In the genomic region with DNA sequence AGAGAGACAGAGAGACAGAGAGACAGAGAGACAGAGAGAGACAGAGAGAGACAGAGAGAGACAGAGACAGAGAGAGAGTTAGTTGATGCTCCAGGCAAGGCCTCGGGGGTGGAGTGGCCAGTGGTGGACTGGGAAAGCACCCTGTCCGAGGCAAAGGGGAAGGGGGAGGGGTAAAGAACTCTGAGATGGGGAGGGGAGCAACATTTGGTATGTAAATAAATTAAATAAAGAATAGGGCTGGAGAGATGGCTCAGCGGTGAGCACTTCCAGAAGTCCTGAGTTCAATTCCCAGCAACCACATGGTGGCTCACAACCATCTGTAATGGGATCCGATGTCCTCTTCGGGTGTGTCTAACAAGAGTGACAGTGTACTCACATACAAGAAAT, we compare ENCODE assay signal across 12 mouse cellular contexts. TPM values are rescaled to one million over a fixed set of nuclear protein-coding genes. Genes with fewer than 3 reads are reported as not detected.
DNase-seq lines count a peak whose midpoint lies in the region; ATAC-seq and TF ChIP-seq lines count a peak whose summit lies in the region.
"Not testable (repeated sequence)": the region's sequence is repeated elsewhere in the genome, so short reads cannot be mapped to it uniquely, and the experiment has no call there.
"Had no signal": no experiment of that assay in that cellular context is flagged by ENCODE, and none has a peak within 500 bp of the region (broad histone marks: within the 10 kb centered on the region; RNA-seq: fewer than 3 reads in every experiment).

No protein-coding gene starts in this region.

- H3K4me1 ChIP-seq in heart, embryonic 16.5 days (ENCODE audit: control insufficient read depth, insufficient read depth, low read length); lung, embryonic 14.5 days (ENCODE audit: insufficient read depth); lung, embryonic 16.5 days (replicated peaks; ENCODE audit: control insufficient read depth, insufficient read depth, low read length); neural tube, embryonic 13.5 days (replicated peaks): not testable (repeated sequence)

- DNase-seq in 3134 (ENCODE audit: extremely low read depth, insufficient read length, low spot score) (peak; percentile 15), MN1 (ENCODE audit: low spot score) (peak; percentile 18)
- DNase-seq in heart, adult 11 months: peak; percentile 55
- DNase-seq in lung, embryonic 14.5 days: not testable (repeated sequence)

- 59% methylated on average over 5 of the region's 5 CpGs for WGBS in heart, embryonic 16.5 days
- WGBS in lung, embryonic 14.5 days: 54% methylated on average over 5 of the region's 5 CpGs
- 57% methylated on average over 5 of the region's 5 CpGs for WGBS in lung, embryonic 16.5 days
- WGBS in neural tube, embryonic 13.5 days: 70% methylated on average over 5 of the region's 5 CpGs

- not testable (repeated sequence) for H3K4me2 ChIP-seq in heart, embryonic 16.5 days (ENCODE audit: low read depth, low read length); lung, embryonic 14.5 days; neural tube, embryonic 13.5 days
- 0 out of 2 replicates have a peak overlapping the region, but pooled peaks have one; percentile 26 for H3K4me2 ChIP-seq in lung, embryonic 16.5 days (ENCODE audit: low read depth, low read length)

- H3K27me3 ChIP-seq in heart, embryonic 16.5 days (ENCODE audit: control insufficient read depth, insufficient read depth, low read length); lung, embryonic 16.5 days (ENCODE audit: control insufficient read depth, insufficient read depth, low read depth, low read length); neural tube, embryonic 13.5 days: not testable (repeated sequence)
- H3K27me3 ChIP-seq in lung, embryonic 14.5 days (ENCODE audit: insufficient read depth, low read length): peaks cover 11% of the 10 kb centered on the region; the same call in 1 of the 2 replicates

- not testable (repeated sequence) for H3K4me3 ChIP-seq in heart, embryonic 16.5 days (ENCODE audit: low read length); lung, embryonic 14.5 days (ENCODE audit: low read depth, low read length); lung, embryonic 16.5 days (ENCODE audit: low read length); neural tube, embryonic 13.5 days

- peak; percentile 28; the same call in 1 of the 2 replicates for ATAC-seq in heart, embryonic 16.5 days (replicated peaks; ENCODE audit: extremely low read depth, insufficient read depth, low FRiP score)
- ATAC-seq in lung, embryonic 14.5 days (ENCODE audit: insufficient read depth): peak; percentile 29; the same call in 1 of the 2 replicates
- not testable (repeated sequence) for ATAC-seq in lung, embryonic 16.5 days (ENCODE audit: low read depth)
- peak; percentile 50; the same call in 1 of the 2 replicates for ATAC-seq in neural tube, embryonic 13.5 days (ENCODE audit: low read depth)

- H3K9me3 ChIP-seq in heart, embryonic 16.5 days (replicated peaks; ENCODE audit: control insufficient read depth, low read length); lung, embryonic 14.5 days (ENCODE audit: low read depth, low read length); lung, embryonic 16.5 days (ENCODE audit: control insufficient read depth, low read length); neural tube, embryonic 13.5 days: not testable (repeated sequence)

- H3K36me3 ChIP-seq in heart, embryonic 16.5 days (ENCODE audit: control insufficient read depth, insufficient read depth); lung, embryonic 14.5 days (ENCODE audit: insufficient read depth); lung, embryonic 16.5 days (ENCODE audit: control insufficient read depth, insufficient read depth, low read length); neural tube, embryonic 13.5 days: not testable (repeated sequence)

- H3K27ac ChIP-seq in heart, embryonic 16.5 days (ENCODE audit: low read length); lung, embryonic 14.5 days (ENCODE audit: low read depth); lung, embryonic 16.5 days (ENCODE audit: low read length); neural tube, embryonic 13.5 days (replicated peaks): not testable (repeated sequence)

- H3K9ac ChIP-seq in heart, embryonic 16.5 days (ENCODE audit: low read length); lung, embryonic 14.5 days; lung, embryonic 16.5 days (ENCODE audit: low read length); neural tube, embryonic 13.5 days: not testable (repeated sequence)

- TF ChIP-seq CTCF in lung, embryonic 14.5 days (IDR thresholded peaks at IDR 0.05; ENCODE audit: low read depth): not testable (repeated sequence)

RNA-seq across cellular contexts. Expression of gene Scrg1, which starts 25.8 kb away (rescaled TPM):
- polyA plus RNA-seq in heart, embryonic 16.5 days (2015; fragmentation: Nextera tagmentation; extraction: Ambion mirVana): 1.3 and 1.4 TPM in 2 replicates
- polyA plus RNA-seq in lung, embryonic 14.5 days (2014; fragmentation: Nextera tagmentation; extraction: Ambion mirVana): 0.46 and 0.95 TPM in 2 replicates
- polyA plus RNA-seq in lung, embryonic 16.5 days (2015; fragmentation: Nextera tagmentation; extraction: Ambion mirVana): 0.64 and 0.68 TPM in 2 replicates
- polyA plus RNA-seq in neural tube, embryonic 13.5 days (2015; fragmentation: Nextera tagmentation; extraction: Ambion mirVana): 2.3 and 2.9 TPM in 2 replicates
- polyA plus RNA-seq: adrenal gland, adult 2 months; C2C12; erythroblast, embryonic 14.5 days; forebrain, embryonic 10.5 days; G1E had no signal

RNA-seq across cellular contexts. Expression of gene Sap30, which starts 57.8 kb away (rescaled TPM):
- polyA plus RNA-seq in heart, embryonic 16.5 days (2015; fragmentation: Nextera tagmentation; extraction: Ambion mirVana): 44.3 and 44.5 TPM in 2 replicates
- polyA plus RNA-seq in lung, embryonic 14.5 days (2014; fragmentation: Nextera tagmentation; extraction: Ambion mirVana): 39.3 and 47.4 TPM in 2 replicates
- polyA plus RNA-seq in lung, embryonic 16.5 days (2015; fragmentation: Nextera tagmentation; extraction: Ambion mirVana): 26.7 and 28.1 TPM in 2 replicates
- polyA plus RNA-seq in neural tube, embryonic 13.5 days (2015; fragmentation: Nextera tagmentation; extraction: Ambion mirVana): 50.6 and 51.0 TPM in 2 replicates
